Mouse (Mus musculus) MEL (cell line): ENCODE measurements at regions not wholly inside any gene's neighbourhood (a gene's known extent, or its start where the extent isn't known, plus 50 kb on each side); places are given as distances from the start of the nearest gene placed in this dataset.

Experiments used
- DNase-seq: peaks from one replicate; pipeline ENCODE4 v3.0.0; 2011; ENCODE audit warnings: low read depth, low spot score
- H3K27ac ChIP-seq: 2 replicates; pipeline ENCODE4 v1.5.1; 2012; ENCODE audit warnings: low read depth, mild to moderate bottlenecking, control low read depth, low read length, moderate library complexity; ENCODE audit not compliant: control insufficient read depth
- H3K27me3 ChIP-seq, 2 experiments: fragments of 150-350 bp in 1 of 2; sonication (generic) in 1 of 2; 2 replicates each; pipeline ENCODE4 v1.6.1; 2012; ENCODE audit warnings: low read length in 2 of 2, mild to moderate bottlenecking in 2 of 2, improper control_type of control experiment in 1 of 2, moderate library complexity in 1 of 2; ENCODE audit not compliant: insufficient read depth in 2 of 2, control insufficient read depth in 1 of 2
- H3K36me3 ChIP-seq, 2 experiments: 2 replicates each; pipeline ENCODE4 v1.6.1; 2012 to 2014; ENCODE audit warnings: low read length in 2 of 2, improper control_type of control experiment in 1 of 2, inconsistent platforms in 1 of 2, mild to moderate bottlenecking in 1 of 2; ENCODE audit not compliant: insufficient read depth in 2 of 2, control insufficient read depth in 1 of 2
- H3K4me1 ChIP-seq, 2 experiments: fragments of 150-350 bp in 1 of 2; sonication (generic) in 1 of 2; 2 replicates each; pipeline ENCODE4 v1.6.1; 2012; ENCODE audit warnings: low read length in 2 of 2, improper control_type of control experiment in 1 of 2, mild to moderate bottlenecking in 1 of 2; ENCODE audit not compliant: insufficient read depth in 2 of 2, control insufficient read depth in 1 of 2
- H3K4me3 ChIP-seq, 2 experiments: fragments of 150-350 bp in 1 of 2; sonication (generic) in 1 of 2; 2 replicates each; pipeline ENCODE4 v1.5.1; 2012; ENCODE audit warnings: low read depth in 2 of 2, low read length in 2 of 2, mild to moderate bottlenecking in 2 of 2, moderate library complexity in 2 of 2, control low read depth in 1 of 2, improper control_type of control experiment in 1 of 2; ENCODE audit not compliant: control insufficient read depth in 1 of 2, insufficient read depth in 1 of 2
- H3K79me2 ChIP-seq: 2 replicates; pipeline ENCODE4 v1.6.1; 2012; ENCODE audit warnings: mild to moderate bottlenecking, low read length, moderate library complexity; ENCODE audit not compliant: control insufficient read depth, poor library complexity, insufficient read depth
- H3K9ac ChIP-seq: 2 replicates; pipeline ENCODE4 v1.6.1; 2012; ENCODE audit warnings: low read depth, mild to moderate bottlenecking, control low read depth, low read length, moderate library complexity; ENCODE audit not compliant: control insufficient read depth, poor library complexity, severe bottlenecking
- H3K9me3 ChIP-seq: fragments of 150-350 bp; sonication (generic); replicated peaks from 2 replicates; pipeline ENCODE4 v1.6.1; 2012; ENCODE audit warnings: mild to moderate bottlenecking, low read length, improper control_type of control experiment, moderate library complexity; ENCODE audit not compliant: insufficient read depth
- BHLHE40 ChIP-seq: IDR thresholded peaks from 2 replicates; pipeline ENCODE4 v1.6.1; 2012; ENCODE audit warnings: low read depth, mild to moderate bottlenecking, inconsistent platforms, low read length, improper control_type of control experiment, borderline replicate concordance
- CHD1 ChIP-seq: IDR thresholded peaks from 2 replicates; pipeline ENCODE4 v1.6.1; 2012; ENCODE audit warnings: low read depth, mild to moderate bottlenecking, inconsistent platforms, low read length, improper control_type of control experiment
- E2F4 ChIP-seq: IDR thresholded peaks from 2 replicates; pipeline ENCODE4 v1.6.1; 2011; ENCODE audit warnings: low read depth, low read length, improper control_type of control experiment, borderline replicate concordance
- EP300 ChIP-seq, 2 experiments: IDR thresholded peaks; 2 replicates each; pipeline ENCODE4 v1.6.1; 2011; ENCODE audit warnings: improper control_type of control experiment in 2 of 2, low read length in 2 of 2, low read depth in 1 of 2, mild to moderate bottlenecking in 1 of 2
- GABPA ChIP-seq: IDR thresholded peaks from 2 replicates; pipeline ENCODE4 v1.6.1; 2012; ENCODE audit warnings: low read depth, mild to moderate bottlenecking, inconsistent platforms, low read length, improper control_type of control experiment, moderate library complexity
- GATA1 ChIP-seq: IDR thresholded peaks from 2 replicates; pipeline ENCODE4 v1.6.1; 2011; ENCODE audit warnings: low read depth, low read length, improper control_type of control experiment
- JUND ChIP-seq: IDR thresholded peaks from 2 replicates; pipeline ENCODE4 v1.6.1; 2011; ENCODE audit warnings: low read depth, mild to moderate bottlenecking, improper control_type of control experiment, low read length
- MAZ ChIP-seq: IDR thresholded peaks from 2 replicates; pipeline ENCODE4 v1.6.1; 2012; ENCODE audit warnings: low read depth, mild to moderate bottlenecking, inconsistent platforms, low read length, improper control_type of control experiment
- MYB ChIP-seq: IDR thresholded peaks from 2 replicates; pipeline ENCODE4 v1.6.1; 2011; ENCODE audit warnings: mild to moderate bottlenecking, low read depth, low read length, improper control_type of control experiment
- NELFE ChIP-seq: IDR thresholded peaks from 2 replicates; pipeline ENCODE4 v1.6.1; 2011; ENCODE audit warnings: low read depth, low read length, improper control_type of control experiment
- NRF1 ChIP-seq: IDR thresholded peaks from 2 replicates; pipeline ENCODE4 v1.6.1; 2014; ENCODE audit warnings: low read depth, mild to moderate bottlenecking, inconsistent platforms, low read length, improper control_type of control experiment, moderate library complexity; ENCODE audit not compliant: poor library complexity, insufficient read depth, severe bottlenecking
- POLR2AphosphoS2 ChIP-seq: IDR thresholded peaks from 2 replicates; pipeline ENCODE4 v1.6.1; 2011; ENCODE audit warnings: low read length, improper control_type of control experiment
- POLR2AphosphoS5 ChIP-seq: IDR thresholded peaks from 2 replicates; pipeline ENCODE4 v1.6.1; 2012; ENCODE audit warnings: low read depth, borderline replicate concordance, mild to moderate bottlenecking, inconsistent platforms, low read length, moderate library complexity, mixed read lengths
- RAD21 ChIP-seq: IDR thresholded peaks from 2 replicates; pipeline ENCODE4 v1.6.1; 2011; ENCODE audit warnings: mild to moderate bottlenecking, low read depth, low read length, improper control_type of control experiment
- RCOR1 ChIP-seq: IDR thresholded peaks from 2 replicates; pipeline ENCODE4 v1.6.1; 2012; ENCODE audit warnings: low read depth, mild to moderate bottlenecking, inconsistent platforms, low read length, improper control_type of control experiment
- SMC3 ChIP-seq: IDR thresholded peaks from 2 replicates; pipeline ENCODE4 v1.6.1; 2011; ENCODE audit warnings: low read depth, low read length, improper control_type of control experiment
- UBTF ChIP-seq: IDR thresholded peaks from 2 replicates; pipeline ENCODE4 v1.6.1; 2012; ENCODE audit warnings: low read depth, mild to moderate bottlenecking, inconsistent platforms, low read length, improper control_type of control experiment, moderate library complexity, borderline replicate concordance; ENCODE audit not compliant: insufficient read depth
- USF1 ChIP-seq: IDR thresholded peaks from 2 replicates; pipeline ENCODE4 v1.6.1; 2014; ENCODE audit warnings: low read depth, mild to moderate bottlenecking, inconsistent platforms, low read length, improper control_type of control experiment, moderate library complexity
- USF2 ChIP-seq, 2 experiments: IDR thresholded peaks; 2 replicates each; pipeline ENCODE4 v1.6.1; 2011 to 2012; ENCODE audit warnings: improper control_type of control experiment in 2 of 2, low read length in 2 of 2, borderline replicate concordance in 1 of 2, inconsistent platforms in 1 of 2, low read depth in 1 of 2, mild to moderate bottlenecking in 1 of 2; ENCODE audit not compliant: insufficient read depth in 1 of 2
- ZC3H11A ChIP-seq: IDR thresholded peaks from 2 replicates; pipeline ENCODE4 v1.6.1; 2012; ENCODE audit warnings: low read depth, mild to moderate bottlenecking, inconsistent platforms, low read length, improper control_type of control experiment
- ZKSCAN1 ChIP-seq: IDR thresholded peaks from 2 replicates; pipeline ENCODE4 v1.6.1; 2012; ENCODE audit warnings: low read depth, mild to moderate bottlenecking, inconsistent platforms, low read length, improper control_type of control experiment, moderate library complexity
- ZMIZ1 ChIP-seq: IDR thresholded peaks from 2 replicates; pipeline ENCODE4 v1.6.1; 2012; ENCODE audit warnings: low read depth, mild to moderate bottlenecking, inconsistent platforms, low read length, improper control_type of control experiment, moderate library complexity

DNA sequence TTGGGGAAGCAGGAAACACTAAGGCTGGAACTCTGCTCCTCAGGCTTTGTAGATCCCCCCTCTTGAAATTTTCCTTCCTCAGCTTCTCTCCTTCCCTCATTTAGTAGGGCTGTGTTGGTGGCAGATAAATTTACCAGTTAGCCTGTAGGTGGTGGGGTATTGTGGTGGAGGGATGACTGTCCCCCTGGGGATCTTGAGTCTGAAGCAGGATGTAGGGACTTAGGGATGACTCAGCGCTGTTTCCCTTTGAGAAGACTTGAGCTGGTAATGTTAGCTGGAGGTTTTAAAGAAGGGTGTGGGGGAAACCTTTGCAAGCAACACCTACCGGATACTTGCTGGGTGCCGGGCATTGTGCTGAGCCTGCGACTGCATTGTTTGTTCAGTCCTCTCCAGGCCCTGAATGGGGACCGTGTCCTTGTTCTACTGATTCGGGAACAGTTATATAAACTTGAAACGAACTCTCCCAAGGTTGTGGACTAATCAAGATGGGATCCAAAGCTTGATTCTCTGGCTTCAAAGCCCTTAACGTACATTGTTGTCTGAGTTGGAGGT is 115.5 kb upstream of the Fstl4 start:
- Histone ChIP-seq H3K79me2 (no peaks in the 10 kb centered on the region), H3K9me3 (no peaks in the 10 kb centered on the region), H3K9ac (no peak overlapping the region), H3K4me1 (no peaks in the 10 kb centered on the region), H3K27me3 (no peaks in the 10 kb centered on the region), H3K4me3 (no peak overlapping the region), H3K36me3 (no peaks in the 10 kb centered on the region), H3K27ac (no peak overlapping the region)
- TF ChIP-seq USF2 (IDR thresholded peaks at IDR 0.05; ENCODE audit: borderline replicate concordance in 1 of 2, insufficient read depth in 1 of 2, low read depth in 1 of 2, low read length in 2 of 2) (no peak), MAZ (no peak), SMC3 (no peak), POLR2AphosphoS2 (no peak), RAD21 (no peak), MYB (no peak), NELFE (no peak), POLR2AphosphoS5 (no peak), GATA1 (no peak)
- DNase-seq: no peak

GRCm38 (mm10) chr11:52654640-52655039 is 109.8 kb upstream of the Fstl4 start:
- H3K9me3 ChIP-seq: no peaks in the 10 kb centered on the region
- TF ChIP-seq NRF1: no peak
- TF ChIP-seq SMC3: no peak
- TF ChIP-seq NELFE: no peak
- H3K79me2 ChIP-seq: no peaks in the 10 kb centered on the region
- no peaks in the 10 kb centered on the region for H3K27me3 ChIP-seq
- H3K4me1 ChIP-seq: no peaks in the 10 kb centered on the region
- H3K4me3 ChIP-seq: no peak overlapping the region
- no peak overlapping the region for H3K27ac ChIP-seq
- H3K36me3 ChIP-seq: no peaks in the 10 kb centered on the region
- no peak for DNase-seq
- H3K9ac ChIP-seq: no peak overlapping the region

GRCm38 (mm10) chr11:52655720-52656474 is 108.5 kb upstream of the Fstl4 start:
- no peak for DNase-seq
- TF ChIP-seq EP300 (IDR thresholded peaks at IDR 0.05; ENCODE audit: low read depth in 1 of 2, low read length in 2 of 2): no peak
- TF ChIP-seq RCOR1: no peak
- TF ChIP-seq GATA1: no peak
- TF ChIP-seq UBTF: no peak
- TF ChIP-seq NRF1: no peak
- no peak for TF ChIP-seq BHLHE40
- no peak for TF ChIP-seq USF1
- TF ChIP-seq ZC3H11A: no peak
- no peak for TF ChIP-seq MYB
- TF ChIP-seq JUND: no peak
- TF ChIP-seq ZMIZ1: no peak
- TF ChIP-seq ZKSCAN1: no peak
- TF ChIP-seq CHD1: no peak
- TF ChIP-seq POLR2AphosphoS5: no peak
- no peak for TF ChIP-seq USF2 (IDR thresholded peaks at IDR 0.05; ENCODE audit: borderline replicate concordance in 1 of 2, insufficient read depth in 1 of 2, low read depth in 1 of 2, low read length in 2 of 2)
- no peak for TF ChIP-seq E2F4
- no peak for TF ChIP-seq GABPA

More at GRCm38 (mm10) chr11:52655720-52656474, 108.5 kb upstream of the Fstl4 start:
- H3K27ac ChIP-seq: no peak overlapping the region
- no peaks in the 10 kb centered on the region for H3K27me3 ChIP-seq
- no peaks in the 10 kb centered on the region for H3K4me1 ChIP-seq
- H3K9me3 ChIP-seq: no peaks in the 10 kb centered on the region
- H3K4me3 ChIP-seq: no peak overlapping the region
- H3K79me2 ChIP-seq: no peaks in the 10 kb centered on the region
- no peak overlapping the region for H3K9ac ChIP-seq
- H3K36me3 ChIP-seq: no peaks in the 10 kb centered on the region
